ENCODE assay signal across 9 mouse cellular contexts in the genomic region with DNA sequence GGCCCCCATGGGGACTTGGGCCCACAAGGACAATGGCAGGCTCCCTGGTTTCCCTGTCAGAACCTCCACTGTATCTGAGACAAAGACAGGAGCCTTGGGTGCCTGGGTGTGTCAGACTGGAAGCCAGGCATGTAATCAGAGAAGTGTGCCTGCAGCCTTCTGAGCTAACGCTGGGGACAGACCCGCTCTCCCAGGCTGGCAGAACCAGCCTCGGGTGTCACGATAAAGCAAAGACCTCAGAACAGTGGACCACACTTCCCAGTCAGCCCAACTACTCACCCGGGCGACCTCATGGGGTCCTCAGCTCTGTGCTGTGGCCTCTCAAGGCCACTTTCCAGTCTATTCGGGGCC. TPM values are rescaled to one million over a fixed set of nuclear protein-coding genes. Genes with fewer than 3 reads are reported as not detected.
A peak's percentile ranks its signal among the peaks of the same experiment; 100 is the strongest.
DNase-seq lines count a peak whose midpoint lies in the region; ATAC-seq lines count a peak whose summit lies in the region.
"Had no signal": no experiment of that assay in that cellular context is flagged by ENCODE, and none has a peak within 500 bp of the region (broad histone marks: within the 10 kb centered on the region; RNA-seq: fewer than 3 reads in every experiment).

No protein-coding gene starts in this region.

- H3K4me3 ChIP-seq in embryonic facial prominence, embryonic 11.5 days (ENCODE audit: low read depth, low read length): no peak overlapping the region
- H3K4me3 ChIP-seq in forebrain, embryonic 15.5 days: no peak overlapping the region
- H3K4me3 ChIP-seq in midbrain, embryonic 14.5 days (replicated peaks; ENCODE audit: low read depth, low read length): no peak overlapping the region
- H3K4me3 ChIP-seq: heart, embryonic 15.5 days had no signal

- no peaks in the 10 kb centered on the region for H3K9me3 ChIP-seq in embryonic facial prominence, embryonic 11.5 days (replicated peaks; ENCODE audit: control insufficient read depth, low read length)
- H3K9me3 ChIP-seq in forebrain, embryonic 15.5 days: no peaks in the 10 kb centered on the region
- H3K9me3 ChIP-seq in midbrain, embryonic 14.5 days (ENCODE audit: control insufficient read depth, low read length): no peaks in the 10 kb centered on the region
- H3K9me3 ChIP-seq: heart, embryonic 15.5 days had no signal

- no peak overlapping the region for H3K27ac ChIP-seq in embryonic facial prominence, embryonic 11.5 days (replicated peaks; ENCODE audit: low read depth, low read length)
- peak overlapping the region; percentile 16 for H3K27ac ChIP-seq in forebrain, embryonic 15.5 days (replicated peaks)
- H3K27ac ChIP-seq in midbrain, embryonic 14.5 days (replicated peaks; ENCODE audit: low read depth, low read length): peak overlapping the region; percentile 32; the same call in 1 of the 2 replicates
- H3K27ac ChIP-seq: heart, embryonic 15.5 days; liver, embryonic 14.5 days had no signal

- peaks cover 2% of the 10 kb centered on the region; the same call in 1 of the 2 replicates for H3K4me1 ChIP-seq in embryonic facial prominence, embryonic 11.5 days (ENCODE audit: control insufficient read depth, insufficient read depth, low read length)
- peaks cover 44% of the 10 kb centered on the region for H3K4me1 ChIP-seq in forebrain, embryonic 15.5 days
- peaks cover 21% of the 10 kb centered on the region for H3K4me1 ChIP-seq in midbrain, embryonic 14.5 days (ENCODE audit: control insufficient read depth, insufficient read depth, low read length)

- no peaks in the 10 kb centered on the region for H3K27me3 ChIP-seq in embryonic facial prominence, embryonic 11.5 days (ENCODE audit: control insufficient read depth, insufficient read depth, low read length)
- no peaks in the 10 kb centered on the region for H3K27me3 ChIP-seq in forebrain, embryonic 15.5 days
- no peaks in the 10 kb centered on the region for H3K27me3 ChIP-seq in midbrain, embryonic 14.5 days (ENCODE audit: control insufficient read depth, insufficient read depth, low read length)

- peak; percentile 19 for DNase-seq in kidney, adult 18-20 months
- no peak for DNase-seq in kidney, postnatal 25 days
- peak; percentile 32 for DNase-seq in embryonic facial prominence, embryonic 11.5 days (ENCODE audit: low spot score)
- peak; percentile 40 for DNase-seq in midbrain, embryonic 14.5 days
- DNase-seq in layer of hippocampus, adult 9-11 months: no peak
- no peak for DNase-seq in left cerebral cortex, adult 8-10 months (ENCODE audit: low spot score in 2 of 2)

- no peak overlapping the region for H3K4me2 ChIP-seq in embryonic facial prominence, embryonic 11.5 days (ENCODE audit: low read depth, low read length)
- H3K4me2 ChIP-seq in forebrain, embryonic 15.5 days (replicated peaks): no peak overlapping the region
- no peak overlapping the region for H3K4me2 ChIP-seq in midbrain, embryonic 14.5 days (ENCODE audit: low read length)
- H3K4me2 ChIP-seq: heart, embryonic 15.5 days had no signal

- no peak overlapping the region for H3K9ac ChIP-seq in embryonic facial prominence, embryonic 11.5 days (replicated peaks; ENCODE audit: low read length)
- H3K9ac ChIP-seq in forebrain, embryonic 15.5 days (replicated peaks): no peak overlapping the region
- H3K9ac ChIP-seq in midbrain, embryonic 14.5 days (replicated peaks; ENCODE audit: low read length): no peak overlapping the region
- H3K9ac ChIP-seq: heart, embryonic 15.5 days; liver, embryonic 14.5 days had no signal

- ATAC-seq in embryonic facial prominence, embryonic 11.5 days (replicated peaks; ENCODE audit: insufficient number of reproducible peaks, low FRiP score, low TSS enrichment, low read depth): no peak
- ATAC-seq in forebrain, embryonic 15.5 days (replicated peaks): peak; percentile 49
- ATAC-seq in midbrain, embryonic 14.5 days (ENCODE audit: low FRiP score, low TSS enrichment): no peak; the same call in 1 of the 2 replicates

- no peaks in the 10 kb centered on the region for H3K36me3 ChIP-seq in embryonic facial prominence, embryonic 11.5 days (replicated peaks; ENCODE audit: control insufficient read depth, insufficient read depth, low read depth, low read length)
- H3K36me3 ChIP-seq in forebrain, embryonic 15.5 days: no peaks in the 10 kb centered on the region
- no peaks in the 10 kb centered on the region for H3K36me3 ChIP-seq in midbrain, embryonic 14.5 days (ENCODE audit: control insufficient read depth, insufficient read depth, low read length)
- H3K36me3 ChIP-seq: heart, embryonic 15.5 days had no signal

- WGBS in embryonic facial prominence, embryonic 11.5 days: 31% methylated on average over 7 of the region's 7 CpGs
- 19% methylated on average over 7 of the region's 7 CpGs for WGBS in forebrain, embryonic 15.5 days
- WGBS in midbrain, embryonic 14.5 days: 25% methylated on average over 7 of the region's 7 CpGs

RNA-seq across cellular contexts. Expression of a gene that starts 14.8 kb away (rescaled TPM):
- 0.27 and 0.28 TPM in 2 replicates for polyA plus RNA-seq in embryonic facial prominence, embryonic 11.5 days (2014; fragmentation: Nextera tagmentation; extraction: Ambion mirVana)
- polyA plus RNA-seq in forebrain, embryonic 15.5 days (2015; fragmentation: Nextera tagmentation; extraction: Ambion mirVana): 2.4 and 2.6 TPM in 2 replicates
- 3.0 and 3.9 TPM in 2 replicates for polyA plus RNA-seq in midbrain, embryonic 14.5 days (2014; fragmentation: Nextera tagmentation; extraction: Ambion mirVana)
- 10 to 100 TPM; 30.3 to 34.3 (median 30.7) TPM for total RNA-seq in left cerebral cortex, adult 8-10 months (2022)

Comparison
In these comparisons a context has a peak if more than half of its experiments do, and no peak if none do; other contexts are left out.
1. DNase-seq: peak in kidney, adult 18-20 months (single experiment), embryonic facial prominence, embryonic 11.5 days (single experiment) and midbrain, embryonic 14.5 days (single experiment); none in kidney, postnatal 25 days (0 of 2), layer of hippocampus, adult 9-11 months (single experiment) and left cerebral cortex, adult 8-10 months (0 of 2).